Mouse (Mus musculus) small intestine, adult 2 months (tissue): Measurements from ENCODE around the gene Slc6a16. TPM values are rescaled to one million over a fixed set of nuclear protein-coding genes. Genes with fewer than 3 reads are reported as not detected.
"Not testable (repeated sequence)": the region's sequence is repeated elsewhere in the genome, so short reads cannot be mapped to it uniquely, and the experiment has no call there.

Source experiments
- H3K27ac ChIP-seq: fragments of 200-500 bp; 2 replicates; pipeline ENCODE4 v1.5.1; 2012; ENCODE audit warnings: low read depth, low read length, control low read depth, inconsistent platforms; ENCODE audit not compliant: insufficient read depth
- H3K27me3 ChIP-seq: fragments of 200-500 bp; 2 replicates; pipeline ENCODE4 v1.6.1; 2012; ENCODE audit warnings: mild to moderate bottlenecking, moderate library complexity, low read length, inconsistent platforms; ENCODE audit not compliant: control insufficient read depth, insufficient read depth
- H3K36me3 ChIP-seq: fragments of 200-500 bp; 2 replicates; pipeline ENCODE4 v1.6.1; 2012; ENCODE audit warnings: mild to moderate bottlenecking, low read length, control low read depth, inconsistent platforms; ENCODE audit not compliant: control insufficient read depth, insufficient read depth
- H3K4me1 ChIP-seq: fragments of 200-500 bp; 2 replicates; pipeline ENCODE4 v1.6.1; 2012; ENCODE audit warnings: low read length, inconsistent platforms, mixed read lengths; ENCODE audit not compliant: control insufficient read depth, insufficient read depth, insufficient read length
- H3K4me3 ChIP-seq: fragments of 200-500 bp; 2 replicates; pipeline ENCODE4 v1.5.1; 2012; ENCODE audit warnings: low read depth, mild to moderate bottlenecking, control low read depth, inconsistent platforms, low read length, moderate library complexity
- CTCF ChIP-seq: fragments of 200-500 bp; IDR thresholded peaks from 2 replicates; pipeline ENCODE4 v1.5.1; 2012; ENCODE audit warnings: low read depth, mild to moderate bottlenecking, control low read depth, inconsistent platforms, low read length, moderate library complexity, mixed read lengths; ENCODE audit not compliant: insufficient replicate concordance, insufficient read length; ENCODE audit errors: extremely low read depth
- POLR2A ChIP-seq: fragments of 200-500 bp; IDR thresholded peaks from 2 replicates; pipeline ENCODE4 v1.6.1; 2012; ENCODE audit warnings: low read depth, mild to moderate bottlenecking, control low read depth, inconsistent platforms, low read length, moderate library complexity
- WGBS: fragments of 180-500 bp; shearing (Covaris S2); methylation state at CpG from one replicate; pipeline ENCODE4 v1.1.7; 2018; 5-methylcytosine and 5-hydroxymethylcytosine counted together
- polyA plus RNA-seq: library from polyadenylated mRNA; depleted of rRNA; stranded (reverse); fragments of >200 nt; gene quantifications from 2 replicates; pipeline ENCODE4 v1.2.3, GENCODE M21; 2012

Slc6a16 gene
- polyA plus RNA-seq, 1 experiment = not detected

DNA sequence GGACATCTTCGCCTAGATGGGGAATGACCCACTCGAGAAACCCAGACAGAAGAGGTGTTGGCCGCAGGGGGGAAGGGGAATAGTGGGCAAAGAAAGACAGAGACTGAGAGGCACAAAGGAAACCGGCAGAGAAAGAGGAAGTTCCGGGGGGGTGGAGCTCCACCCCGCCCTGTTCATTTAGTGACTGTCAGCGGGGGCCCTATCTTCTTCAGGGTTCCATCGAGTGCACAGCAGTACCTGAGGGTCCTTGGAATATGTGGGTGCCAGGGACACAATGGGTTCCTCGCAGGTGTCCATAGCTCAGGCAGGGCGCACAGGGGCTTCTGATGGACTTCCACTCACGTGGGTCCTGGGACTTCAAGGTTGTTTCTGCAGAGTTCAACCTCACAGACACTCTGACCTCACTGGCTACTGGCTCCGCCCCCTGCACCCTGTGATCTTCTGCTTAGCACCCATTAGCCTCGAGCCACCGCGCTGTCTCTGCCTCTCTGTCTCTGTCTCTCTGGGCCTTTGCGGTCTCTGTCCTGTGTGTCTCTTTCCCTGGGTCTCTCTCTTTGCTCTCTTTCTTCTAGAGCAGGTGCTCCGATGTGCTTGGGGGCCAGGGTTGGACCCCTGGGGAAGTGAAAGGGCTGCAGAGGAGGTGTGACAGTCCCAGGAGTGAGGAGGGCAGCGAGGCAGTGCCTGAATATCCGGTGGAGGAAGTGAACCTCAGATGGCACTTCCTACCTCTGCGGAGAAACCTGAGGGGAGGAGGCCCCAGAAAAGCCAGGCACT, 2.0 kb upstream of the Slc6a16 start, which contains the start of gene Cd37:
Gene Cd37, minus strand, starts transcription at position 393 of the 774 bp plus-strand sequence.
- peak within 1 kb of the TSS; percentile 66 for H3K27ac ChIP-seq
- TF ChIP-seq POLR2A = no peak; the same call in 1 of the 2 replicates
- no peak for TF ChIP-seq CTCF
- 41% methylated on average over 20 of the region's 20 CpGs for WGBS
- peak within 1 kb of the TSS; percentile 59 for H3K4me3 ChIP-seq
- H3K27me3 ChIP-seq = 0 out of 2 replicates have a peak, but pooled peaks cover 5% of the 10 kb centered on the region
- no peaks in the 10 kb centered on the region for H3K36me3 ChIP-seq
- H3K4me1 ChIP-seq = peaks cover 15% of the 10 kb centered on the region

DNA sequence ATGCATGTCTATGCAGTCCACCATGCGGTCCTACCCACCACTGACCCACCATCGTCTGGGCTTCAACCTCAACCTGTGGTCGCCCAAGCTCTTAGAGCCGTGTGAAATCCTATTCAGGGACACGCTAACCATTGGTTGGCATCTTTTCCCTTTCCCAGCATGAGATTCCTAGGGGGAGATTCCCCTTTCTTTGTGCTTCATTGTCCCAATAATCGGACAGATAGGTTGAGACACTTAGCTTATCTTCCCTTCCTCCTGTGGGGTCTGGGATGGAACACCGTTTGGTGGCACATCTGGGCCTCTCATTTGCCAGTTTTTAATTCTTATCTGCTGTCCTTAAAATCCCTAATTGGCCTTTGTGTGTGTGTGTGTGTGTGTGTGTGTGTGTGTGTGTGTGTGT, 776 bp upstream of the Slc6a16 start:
- H3K27ac ChIP-seq = no peak overlapping the region
- H3K27me3 ChIP-seq = peaks cover 5% of the 10 kb centered on the region; the same call in 1 of the 2 replicates
- no peak for TF ChIP-seq CTCF
- TF ChIP-seq POLR2A = no peak
- no peaks in the 10 kb centered on the region for H3K36me3 ChIP-seq
- no peak overlapping the region for H3K4me3 ChIP-seq
- 91% methylated on average over 7 of the region's 7 CpGs for WGBS
- peaks cover 6% of the 10 kb centered on the region for H3K4me1 ChIP-seq

DNA sequence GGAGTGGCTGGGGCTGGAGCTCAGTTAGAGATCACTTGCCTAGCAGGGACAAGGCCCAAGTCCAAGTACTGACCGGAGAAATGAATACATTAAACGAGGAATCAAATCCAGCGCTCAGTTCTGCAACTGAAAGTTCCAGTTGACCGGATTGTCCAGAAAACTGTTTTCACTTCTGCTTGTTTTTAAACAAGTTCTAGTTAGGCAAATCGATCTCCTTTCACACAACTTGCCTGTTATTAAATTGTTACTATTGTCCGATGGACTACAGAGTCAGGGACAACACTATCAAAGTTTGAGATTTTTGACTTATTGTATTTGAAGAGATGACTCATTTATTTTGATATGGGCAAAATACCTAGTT, 484 bp downstream of the Slc6a16 start:
- no peak overlapping the region for H3K27ac ChIP-seq
- TF ChIP-seq CTCF = no peak
- no peak for TF ChIP-seq POLR2A
- H3K4me3 ChIP-seq = no peak overlapping the region
- H3K36me3 ChIP-seq = no peaks in the 10 kb centered on the region
- peaks cover 6% of the 10 kb centered on the region for H3K4me1 ChIP-seq
- peaks cover 5% of the 10 kb centered on the region; the same call in 1 of the 2 replicates for H3K27me3 ChIP-seq
- WGBS = 74% methylated on average over 6 of the region's 6 CpGs

DNA sequence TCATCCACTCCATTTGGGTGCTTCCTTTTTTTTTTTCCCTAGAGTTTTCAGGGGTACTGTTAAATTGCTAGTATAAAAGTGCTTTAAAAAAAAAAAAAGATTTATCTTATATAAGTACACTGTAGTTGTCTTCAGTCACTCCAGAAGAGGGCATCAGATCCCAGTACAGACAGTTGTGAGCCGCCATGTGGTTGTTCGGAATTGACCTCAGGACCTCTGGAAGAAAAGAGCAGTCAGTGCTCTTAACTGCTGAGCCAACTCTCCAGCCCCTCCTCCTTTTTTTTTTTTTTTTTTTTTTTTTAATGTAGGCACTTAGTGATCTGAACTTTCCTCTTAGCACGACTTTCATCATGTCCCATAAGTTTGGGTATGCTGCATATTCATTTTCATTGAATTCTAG, 6.8 kb downstream of the Slc6a16 start:
- no peaks in the 10 kb centered on the region for H3K4me1 ChIP-seq
- TF ChIP-seq CTCF = no peak
- no peak for TF ChIP-seq POLR2A
- 43% methylated on average over 3 of the region's 3 CpGs for WGBS

DNA sequence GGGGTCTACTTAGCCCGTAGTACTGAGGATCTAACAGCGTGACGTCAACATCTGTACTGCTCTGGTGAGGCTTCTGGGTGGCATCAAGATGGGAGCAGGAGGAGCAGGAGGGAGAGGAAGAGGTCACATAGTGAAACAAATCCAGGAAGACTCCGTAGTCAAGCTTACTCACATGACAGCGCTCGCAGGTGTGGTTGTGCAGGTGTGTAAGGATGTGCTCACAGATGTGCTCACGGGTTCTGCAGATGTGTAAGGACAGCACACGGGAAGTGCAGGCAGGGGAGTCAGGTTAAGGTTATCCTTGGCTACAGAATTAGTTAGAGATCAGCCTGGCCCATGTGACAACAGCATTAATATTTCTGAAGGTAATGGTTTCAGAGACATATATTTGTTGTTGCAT, 12.9 kb downstream of the Slc6a16 start:
- Histone ChIP-seq H3K27ac (no peak overlapping the region), H3K4me3 (no peak overlapping the region), H3K4me1 (no peaks in the 10 kb centered on the region), H3K27me3 (peaks cover 2% of the 10 kb centered on the region; the same call in 1 of the 2 replicates), H3K36me3 (no peaks in the 10 kb centered on the region)
- no peak for TF ChIP-seq CTCF
- no peak for TF ChIP-seq POLR2A
- 78% methylated on average over 8 of the region's 8 CpGs for WGBS

More for the DNA sequence above, 6.8 kb downstream of the Slc6a16 start:
- H3K4me3 ChIP-seq = no peak overlapping the region
- peaks cover 2% of the 10 kb centered on the region for H3K27me3 ChIP-seq
- no peaks in the 10 kb centered on the region for H3K36me3 ChIP-seq
- no peak overlapping the region for H3K27ac ChIP-seq

DNA sequence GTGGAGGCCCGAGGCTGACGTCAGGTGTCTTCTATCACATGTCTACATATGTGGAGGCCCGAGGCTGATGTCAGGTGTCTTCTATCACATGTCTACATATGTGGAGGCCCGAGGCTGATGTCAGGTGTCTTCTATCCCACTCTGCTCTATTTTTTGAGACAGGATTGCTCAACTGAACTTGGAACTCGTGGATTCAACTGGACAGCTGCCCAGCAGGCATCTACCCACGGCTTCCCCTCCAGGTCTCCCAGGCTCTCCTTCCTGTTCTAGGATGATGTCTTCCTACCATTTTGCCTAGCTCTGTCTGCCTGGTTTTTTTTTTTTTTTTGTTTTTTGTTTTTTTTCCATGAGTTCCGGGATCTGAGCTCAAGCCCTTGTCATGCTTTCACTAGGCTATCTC, 14.9 kb downstream of the Slc6a16 start:
- not testable (repeated sequence) for H3K4me3 ChIP-seq, H3K4me1 ChIP-seq, H3K27me3 ChIP-seq, H3K27ac ChIP-seq, H3K36me3 ChIP-seq
- WGBS = 69% methylated on average over 7 of the region's 7 CpGs

DNA sequence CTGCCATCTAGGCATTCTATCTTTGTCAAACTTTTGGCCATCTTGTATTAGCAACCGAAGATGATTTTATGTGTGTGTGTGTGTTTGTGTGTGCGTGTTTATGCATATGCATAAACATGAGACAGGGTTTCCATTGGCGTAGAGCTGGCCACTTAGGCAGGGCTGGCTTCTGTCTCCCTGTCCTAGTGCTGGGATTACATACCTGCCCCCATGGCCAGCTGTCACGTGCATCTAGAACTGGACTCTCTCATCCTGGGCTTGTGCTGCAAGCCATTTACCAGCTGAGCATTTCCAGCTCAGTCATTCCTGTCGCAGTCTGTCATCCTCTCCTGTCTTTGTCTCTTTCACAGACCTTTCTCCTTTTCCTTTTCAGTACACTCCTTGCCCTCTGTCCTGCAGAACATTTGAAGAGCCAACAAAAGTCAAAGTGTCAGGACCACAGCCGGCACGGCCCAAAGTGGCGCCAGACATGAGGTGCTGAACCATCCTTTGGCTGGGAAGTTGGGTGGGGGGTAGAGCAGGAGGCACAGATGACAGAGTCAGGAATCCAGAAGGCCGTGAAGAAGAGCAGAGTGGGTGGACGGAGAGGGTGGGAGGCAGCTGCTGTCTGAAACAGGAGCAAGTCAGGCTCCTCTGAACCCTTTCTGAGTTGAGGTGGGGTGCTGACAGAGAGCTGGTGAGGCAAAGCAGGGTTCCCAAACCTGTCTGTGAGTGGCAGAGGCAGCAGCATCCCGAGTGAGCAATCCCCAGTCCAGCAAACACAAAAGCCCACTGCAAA, 16.4 kb downstream of the Slc6a16 start:
- Histone ChIP-seq H3K4me3 (no peak overlapping the region), H3K27me3 (peaks cover 6% of the 10 kb centered on the region; the same call in 1 of the 2 replicates), H3K4me1 (no peaks in the 10 kb centered on the region), H3K27ac (no peak overlapping the region), H3K36me3 (no peaks in the 10 kb centered on the region)
- TF ChIP-seq CTCF (no peak), POLR2A (no peak)
- 57% methylated on average over 11 of the region's 11 CpGs for WGBS
